ENCODE assay signal across 17 mouse cellular contexts in the genomic region with DNA sequence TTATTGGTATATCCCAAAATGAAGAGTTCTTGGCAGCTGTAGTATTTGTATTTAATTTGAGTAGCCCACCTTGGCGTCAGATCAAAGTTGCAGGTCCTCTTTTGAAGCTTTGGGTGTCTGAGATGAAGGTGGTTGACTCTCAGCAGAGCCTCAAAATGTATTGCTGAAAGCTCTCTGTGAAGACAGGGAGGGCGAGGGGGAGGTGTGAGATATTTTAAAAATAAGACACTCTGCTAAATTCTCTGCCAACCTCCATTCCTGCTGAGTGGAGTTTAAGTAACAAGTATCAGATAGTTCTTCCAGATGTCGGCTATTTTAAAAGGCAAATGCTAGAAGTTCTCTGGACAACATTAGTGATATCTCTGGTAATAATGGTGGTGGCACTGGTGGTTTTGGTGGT.
"Had no signal": no experiment of that assay in that cellular context is flagged by ENCODE, and none has a peak within 500 bp of the region (broad histone marks: within the 10 kb centered on the region; RNA-seq: fewer than 3 reads in every experiment).

No protein-coding gene starts in this region.

- ATAC-seq: forebrain, postnatal 0 days; hindbrain, postnatal 0 days; intestine, embryonic 16.5 days; liver, embryonic 12.5 days had no signal

- DNase-seq: forebrain, postnatal 0 days; gastrocnemius, postnatal 14 days; gastrocnemius, postnatal 36 days; heart, adult 11 months; heart, adult 2 months; heart, postnatal 14 days; heart, postnatal 36 days; kidney, adult 11 months; kidney, adult 2 months; kidney, adult 9 months; kidney, postnatal 14 days; kidney, postnatal 36 days; layer of hippocampus, adult 9-11 months; layer of hippocampus, postnatal 36 days had no signal
